Mouse (Mus musculus): ENCODE results near the gene Mdp1. TPM values are rescaled to one million over a fixed set of nuclear protein-coding genes. Genes with fewer than 3 reads are reported as not detected.

Gene Mdp1
- polyA plus RNA-seq, 1 experiment from 2014 or later: 55.8 TPM

- no peak overlapping the region for H3K9ac ChIP-seq (replicated peaks; ENCODE audit: low read depth, low read length)
- H3K36me3 ChIP-seq (ENCODE audit: control insufficient read depth, insufficient read depth, low read length): peaks cover 16% of the 10 kb centered on the region
- H3K4me2 ChIP-seq (replicated peaks; ENCODE audit: low read depth, low read length): no peak overlapping the region
- H3K9me3 ChIP-seq (ENCODE audit: control insufficient read depth, low read depth, low read length): no peaks in the 10 kb centered on the region
- 79% methylated on average over 3 of the region's 3 CpGs for WGBS
- H3K4me3 ChIP-seq (ENCODE audit: low read depth, low read length): no peak overlapping the region
- H3K4me1 ChIP-seq (ENCODE audit: control insufficient read depth, insufficient read depth, low read length): 0 out of 2 replicates have a peak, but pooled peaks cover 6% of the 10 kb centered on the region
- ATAC-seq (ENCODE audit: insufficient number of reproducible peaks, insufficient read depth, low FRiP score, low read depth): no peak
- no peak overlapping the region for H3K27ac ChIP-seq (ENCODE audit: low read length)
- H3K27me3 ChIP-seq (ENCODE audit: control insufficient read depth, insufficient read depth, low read length): no peaks in the 10 kb centered on the region
Measured at GRCm38 (mm10) chr14:55656935-55657334, 3.4 kb downstream of the Mdp1 start.

GRCm38 (mm10) chr14:55651528-55651927 is 8.8 kb downstream of the Mdp1 start:
- 78% methylated on average over 7 of the region's 7 CpGs for WGBS
- 0 out of 2 replicates have a peak, but pooled peaks cover 1% of the 10 kb centered on the region for H3K36me3 ChIP-seq (ENCODE audit: control insufficient read depth, insufficient read depth, low read length)
- H3K9me3 ChIP-seq (ENCODE audit: control insufficient read depth, low read depth, low read length): no peaks in the 10 kb centered on the region
- no peak overlapping the region for H3K4me3 ChIP-seq (ENCODE audit: low read depth, low read length)
- ATAC-seq (ENCODE audit: insufficient number of reproducible peaks, insufficient read depth, low FRiP score, low read depth): no peak
- H3K27me3 ChIP-seq (ENCODE audit: control insufficient read depth, insufficient read depth, low read length): no peaks in the 10 kb centered on the region
- no peak overlapping the region for H3K4me2 ChIP-seq (replicated peaks; ENCODE audit: low read depth, low read length)
- H3K9ac ChIP-seq (replicated peaks; ENCODE audit: low read depth, low read length): no peak overlapping the region
- no peaks in the 10 kb centered on the region for H3K4me1 ChIP-seq (ENCODE audit: control insufficient read depth, insufficient read depth, low read length)
- H3K27ac ChIP-seq (ENCODE audit: low read length): no peak overlapping the region

- Histone ChIP-seq H3K36me3 (ENCODE audit: control insufficient read depth, insufficient read depth, low read length) (peaks cover 4% of the 10 kb centered on the region; the same call in 1 of the 2 replicates), H3K9ac (replicated peaks; ENCODE audit: low read depth, low read length) (no peak within 1 kb of the TSS), H3K4me2 (replicated peaks; ENCODE audit: low read depth, low read length) (no peak within 1 kb of the TSS), H3K4me3 (ENCODE audit: low read depth, low read length) (no peak within 1 kb of the TSS), H3K27me3 (ENCODE audit: control insufficient read depth, insufficient read depth, low read length) (no peaks in the 10 kb centered on the region), H3K4me1 (ENCODE audit: control insufficient read depth, insufficient read depth, low read length) (0 out of 2 replicates have a peak, but pooled peaks cover 1% of the 10 kb centered on the region), H3K9me3 (ENCODE audit: control insufficient read depth, low read depth, low read length) (no peaks in the 10 kb centered on the region), H3K27ac (ENCODE audit: low read length) (no peak within 1 kb of the TSS)
- no peak for ATAC-seq (ENCODE audit: insufficient number of reproducible peaks, insufficient read depth, low FRiP score, low read depth)
- WGBS: 95% methylated on average over 2 of the region's 2 CpGs
Measured at GRCm38 (mm10) chr14:55649884-55650283, 10.4 kb downstream of the Mdp1 start, which contains the start of gene Tssk4. Tssk4 (plus strand) TSS chr14:55650184.

- ATAC-seq (ENCODE audit: insufficient number of reproducible peaks, insufficient read depth, low FRiP score, low read depth): no peak
- WGBS: 23% methylated on average over 17 of the region's 17 CpGs
- H3K4me1 ChIP-seq (ENCODE audit: control insufficient read depth, insufficient read depth, low read length): peaks cover 10% of the 10 kb centered on the region; the same call in 1 of the 2 replicates
Measured at GRCm38 (mm10) chr14:55644261-55644888, 15.9 kb downstream of the Mdp1 start.

GRCm38 (mm10) chr14:55643060-55643907 is 17.0 kb downstream of the Mdp1 start, which contains the start of gene Tm9sf1:
Tm9sf1 (minus strand) TSS chr14:55643806.
- peak within 1 kb of the TSS; percentile 95 for H3K27ac ChIP-seq (ENCODE audit: low read length)
- H3K4me1 ChIP-seq (ENCODE audit: control insufficient read depth, insufficient read depth, low read length): peaks cover 10% of the 10 kb centered on the region; the same call in 1 of the 2 replicates
- no peaks in the 10 kb centered on the region for H3K27me3 ChIP-seq (ENCODE audit: control insufficient read depth, insufficient read depth, low read length)
- H3K4me2 ChIP-seq (replicated peaks; ENCODE audit: low read depth, low read length): peak within 1 kb of the TSS; percentile 76
- H3K4me3 ChIP-seq (ENCODE audit: low read depth, low read length): peak within 1 kb of the TSS; percentile 67
- peak within 1 kb of the TSS; percentile 89 for H3K9ac ChIP-seq (replicated peaks; ENCODE audit: low read depth, low read length)
- H3K9me3 ChIP-seq (ENCODE audit: control insufficient read depth, low read depth, low read length): no peaks in the 10 kb centered on the region
- peaks cover 34% of the 10 kb centered on the region for H3K36me3 ChIP-seq (ENCODE audit: control insufficient read depth, insufficient read depth, low read length)
- ATAC-seq (ENCODE audit: insufficient number of reproducible peaks, insufficient read depth, low FRiP score, low read depth): peak; percentile 87
- under 1% methylated on average over 88 of the region's 89 CpGs for WGBS

More at GRCm38 (mm10) chr14:55644261-55644888, 15.9 kb downstream of the Mdp1 start:
- Histone ChIP-seq H3K9me3 (ENCODE audit: control insufficient read depth, low read depth, low read length) (no peaks in the 10 kb centered on the region), H3K4me2 (replicated peaks; ENCODE audit: low read depth, low read length) (peak overlapping the region; percentile 76), H3K27me3 (ENCODE audit: control insufficient read depth, insufficient read depth, low read length) (no peaks in the 10 kb centered on the region), H3K9ac (replicated peaks; ENCODE audit: low read depth, low read length) (peak overlapping the region; percentile 89), H3K36me3 (ENCODE audit: control insufficient read depth, insufficient read depth, low read length) (peaks cover 24% of the 10 kb centered on the region; the same call in 1 of the 2 replicates), H3K4me3 (ENCODE audit: low read depth, low read length) (peak overlapping the region; percentile 67), H3K27ac (ENCODE audit: low read length) (peak overlapping the region; percentile 95; the same call in 1 of the 2 replicates)

- Histone ChIP-seq H3K4me2 (replicated peaks; ENCODE audit: low read depth, low read length) (peak overlapping the region; percentile 76), H3K9ac (replicated peaks; ENCODE audit: low read depth, low read length) (peak overlapping the region; percentile 89), H3K9me3 (ENCODE audit: control insufficient read depth, low read depth, low read length) (no peaks in the 10 kb centered on the region), H3K4me1 (ENCODE audit: control insufficient read depth, insufficient read depth, low read length) (peaks cover 10% of the 10 kb centered on the region; the same call in 1 of the 2 replicates), H3K27me3 (ENCODE audit: control insufficient read depth, insufficient read depth, low read length) (no peaks in the 10 kb centered on the region), H3K27ac (ENCODE audit: low read length) (peak overlapping the region; percentile 95; the same call in 1 of the 2 replicates), H3K36me3 (ENCODE audit: control insufficient read depth, insufficient read depth, low read length) (peaks cover 40% of the 10 kb centered on the region), H3K4me3 (ENCODE audit: low read depth, low read length) (peak overlapping the region; percentile 67)
- 21% methylated on average over 8 of the region's 8 CpGs for WGBS
- 0 out of 2 replicates have a peak, but pooled peaks have one; percentile 6 for ATAC-seq (ENCODE audit: insufficient number of reproducible peaks, insufficient read depth, low FRiP score, low read depth)
Measured at GRCm38 (mm10) chr14:55642679-55643059, 17.6 kb downstream of the Mdp1 start.

GRCm38 (mm10) chr14:55641291-55641690 is 19.0 kb downstream of the Mdp1 start:
- ATAC-seq (ENCODE audit: insufficient number of reproducible peaks, insufficient read depth, low FRiP score, low read depth): no peak
- H3K9ac ChIP-seq (replicated peaks; ENCODE audit: low read depth, low read length): no peak overlapping the region
- no peaks in the 10 kb centered on the region for H3K27me3 ChIP-seq (ENCODE audit: control insufficient read depth, insufficient read depth, low read length)
- WGBS: 94% methylated on average over 13 of the region's 13 CpGs
- H3K36me3 ChIP-seq (ENCODE audit: control insufficient read depth, insufficient read depth, low read length): peaks cover 48% of the 10 kb centered on the region
- peaks cover 10% of the 10 kb centered on the region; the same call in 1 of the 2 replicates for H3K4me1 ChIP-seq (ENCODE audit: control insufficient read depth, insufficient read depth, low read length)
- H3K4me2 ChIP-seq (replicated peaks; ENCODE audit: low read depth, low read length): no peak overlapping the region
- H3K27ac ChIP-seq (ENCODE audit: low read length): no peak overlapping the region
- H3K4me3 ChIP-seq (ENCODE audit: low read depth, low read length): no peak overlapping the region
- H3K9me3 ChIP-seq (ENCODE audit: control insufficient read depth, low read depth, low read length): no peaks in the 10 kb centered on the region

- no peak overlapping the region for H3K4me2 ChIP-seq (replicated peaks; ENCODE audit: low read depth, low read length)
- H3K27me3 ChIP-seq (ENCODE audit: control insufficient read depth, insufficient read depth, low read length): no peaks in the 10 kb centered on the region
- no peak for ATAC-seq (ENCODE audit: insufficient number of reproducible peaks, insufficient read depth, low FRiP score, low read depth)
- WGBS: 95% methylated on average over 14 of the region's 14 CpGs
- peaks cover 10% of the 10 kb centered on the region; the same call in 1 of the 2 replicates for H3K4me1 ChIP-seq (ENCODE audit: control insufficient read depth, insufficient read depth, low read length)
- peaks cover 50% of the 10 kb centered on the region for H3K36me3 ChIP-seq (ENCODE audit: control insufficient read depth, insufficient read depth, low read length)
- no peak overlapping the region for H3K9ac ChIP-seq (replicated peaks; ENCODE audit: low read depth, low read length)
- H3K9me3 ChIP-seq (ENCODE audit: control insufficient read depth, low read depth, low read length): no peaks in the 10 kb centered on the region
- no peak overlapping the region for H3K27ac ChIP-seq (ENCODE audit: low read length)
- no peak overlapping the region for H3K4me3 ChIP-seq (ENCODE audit: low read depth, low read length)
Measured at GRCm38 (mm10) chr14:55640816-55641215, 19.5 kb downstream of the Mdp1 start.

Data from stomach, embryonic 14.5 days (tissue).